Mouse (Mus musculus) hindbrain, embryonic 13.5 days (tissue): Measurements from ENCODE around the gene Hnrnpll. TPM values are rescaled to one million over a fixed set of nuclear protein-coding genes. Genes with fewer than 3 reads are reported as not detected.

Experiments
- ATAC-seq: fragments of 200-750 bp; cut with Nextera tagmentation; 2 replicates; pipeline ENCODE4 v1.8.0; 2017; ENCODE audit warnings: moderate TSS enrichment; ENCODE audit not compliant: low FRiP score
- H3K27ac ChIP-seq: fragments of 300-500 bp; sonication (generic); 2 replicates; pipeline ENCODE4 v1.5.1; 2015; ENCODE audit warnings: inconsistent platforms, mild to moderate bottlenecking, moderate library complexity
- H3K27me3 ChIP-seq: fragments of 300-500 bp; sonication (generic); 2 replicates; pipeline ENCODE4 v1.6.1; 2015; ENCODE audit warnings: mild to moderate bottlenecking, inconsistent platforms
- H3K36me3 ChIP-seq: fragments of 300-500 bp; sonication (generic); 2 replicates; pipeline ENCODE4 v1.6.1; 2015; ENCODE audit warnings: mild to moderate bottlenecking, inconsistent platforms
- H3K4me1 ChIP-seq: fragments of 300-500 bp; sonication (generic); replicated peaks from 2 replicates; pipeline ENCODE4 v1.6.1; 2015; ENCODE audit warnings: inconsistent platforms
- H3K4me2 ChIP-seq: fragments of 300-500 bp; sonication (generic); 2 replicates; pipeline ENCODE4 v1.6.1; 2015; ENCODE audit warnings: inconsistent platforms, mild to moderate bottlenecking, moderate library complexity
- H3K4me3 ChIP-seq: fragments of 300-500 bp; sonication (generic); 2 replicates; pipeline ENCODE4 v1.5.1; 2015; ENCODE audit warnings: mild to moderate bottlenecking, inconsistent platforms
- H3K9ac ChIP-seq: fragments of 300-500 bp; sonication (generic); 2 replicates; pipeline ENCODE4 v1.6.1; 2015; ENCODE audit warnings: mild to moderate bottlenecking, inconsistent platforms
- H3K9me3 ChIP-seq: fragments of 300-500 bp; sonication (generic); 2 replicates; pipeline ENCODE4 v1.6.1; 2016; ENCODE audit warnings: inconsistent platforms
- WGBS: fragments of 180-500 bp; shearing (Covaris S2); methylation state at CpG from one replicate; pipeline ENCODE4 v1.1.7; 2015; 5-methylcytosine and 5-hydroxymethylcytosine counted together
- polyA plus RNA-seq: library from polyadenylated mRNA; unstranded; fragments of >200 nt; fragmentation: Nextera tagmentation; extraction: Ambion mirVana; gene quantifications from 2 replicates; pipeline ENCODE4 v1.2.1, GENCODE M21; 2015

The Hnrnpll gene
- polyA plus RNA-seq = 60.4 and 64.1 TPM in 2 replicates

DNA sequence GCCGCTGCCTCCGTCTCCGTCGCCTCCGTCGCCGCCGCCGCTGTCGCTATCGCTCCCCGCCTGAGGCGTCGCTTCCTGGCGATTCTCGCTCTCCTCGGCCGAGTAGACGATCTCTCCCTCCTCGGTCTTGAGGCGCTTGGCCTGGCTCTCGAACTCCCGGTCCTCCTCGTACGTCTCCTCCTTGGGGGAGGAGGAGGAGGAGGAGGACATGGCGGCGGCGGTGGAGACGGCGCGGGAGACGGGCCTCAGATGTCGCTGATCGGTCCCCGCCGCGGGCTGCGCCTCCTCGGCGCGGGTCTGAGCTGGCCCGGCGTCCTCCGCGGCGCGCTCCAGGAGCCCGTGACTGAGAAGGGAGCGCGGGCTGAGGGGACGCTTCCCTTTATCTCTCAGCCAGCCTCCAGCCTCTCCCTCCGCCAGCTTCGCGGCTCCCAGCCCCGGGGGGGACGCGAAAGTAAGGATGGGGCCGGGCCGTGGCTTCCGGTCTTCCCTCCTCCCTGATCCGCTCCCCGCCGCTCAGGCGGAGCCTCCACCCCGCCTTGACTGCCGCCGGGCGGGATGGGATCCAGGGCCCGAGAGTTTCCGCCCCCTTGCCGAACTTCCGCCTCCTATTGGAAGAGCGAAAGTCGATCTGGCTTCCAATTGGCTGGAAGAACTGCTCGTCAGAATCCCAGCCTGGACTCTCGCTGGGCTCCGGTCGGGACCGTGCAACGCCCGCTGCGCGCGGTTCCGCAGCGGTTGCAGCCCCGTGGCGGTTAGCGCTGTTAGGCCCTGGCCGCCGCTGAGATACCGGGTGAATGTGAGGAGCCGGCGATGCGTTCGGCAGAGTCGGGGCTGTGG, at the start of gene Hnrnpll:
Gene Hnrnpll, minus strand, starts transcription at position 552 of the 837 bp plus-strand sequence.
- no peaks in the 10 kb centered on the region for H3K27me3 ChIP-seq
- peak within 1 kb of the TSS; percentile 93 for H3K4me3 ChIP-seq
- peaks cover 35% of the 10 kb centered on the region for H3K4me1 ChIP-seq
- under 1% methylated on average over 79 of the region's 97 CpGs for WGBS
- peak within 1 kb of the TSS; percentile 100 for H3K27ac ChIP-seq
- no peaks in the 10 kb centered on the region for H3K36me3 ChIP-seq
- H3K4me2 ChIP-seq = peak within 1 kb of the TSS; percentile 83
- H3K9me3 ChIP-seq = no peaks in the 10 kb centered on the region
- peak within 1 kb of the TSS; percentile 99 for H3K9ac ChIP-seq
- ATAC-seq = peak; percentile 98

DNA sequence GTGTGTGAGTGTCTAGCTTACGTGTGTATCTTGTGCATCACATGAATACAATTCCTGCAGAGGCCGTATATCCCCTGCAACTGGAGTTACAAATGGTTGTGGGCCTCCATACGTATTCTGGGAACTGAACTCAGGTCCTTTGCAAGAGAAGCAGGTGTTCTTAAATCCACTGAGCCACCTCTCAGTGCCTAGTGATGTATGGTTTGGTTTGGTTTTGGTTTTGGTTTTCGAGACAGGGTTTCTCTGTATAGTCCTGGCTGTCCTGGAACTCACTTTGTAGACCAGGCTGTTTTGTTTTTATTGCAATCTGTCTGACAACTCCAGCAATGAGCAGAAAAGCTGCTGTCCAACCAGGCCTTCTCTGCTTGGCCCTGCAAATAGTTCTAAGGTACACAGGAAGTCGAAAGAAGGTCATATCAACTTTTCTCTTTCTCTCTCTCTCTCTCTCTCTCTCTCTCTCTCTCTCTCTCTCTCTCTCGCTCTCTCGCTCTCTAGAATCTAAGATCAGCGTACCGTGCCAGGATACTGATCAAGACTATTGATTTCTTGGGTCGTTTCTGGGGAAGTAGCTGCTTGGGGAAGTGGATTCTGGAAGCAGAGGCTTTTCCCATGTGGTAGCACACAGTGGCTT, 43.3 kb upstream of the Hnrnpll start:
- no peaks in the 10 kb centered on the region for H3K36me3 ChIP-seq
- H3K4me3 ChIP-seq = no peak overlapping the region
- WGBS = 85% methylated on average over 10 of the region's 10 CpGs
- H3K9me3 ChIP-seq = no peaks in the 10 kb centered on the region
- no peaks in the 10 kb centered on the region for H3K4me1 ChIP-seq
- H3K27ac ChIP-seq = no peak overlapping the region
- ATAC-seq = no peak
- no peaks in the 10 kb centered on the region for H3K27me3 ChIP-seq
- no peak overlapping the region for H3K4me2 ChIP-seq
- no peak overlapping the region for H3K9ac ChIP-seq

DNA sequence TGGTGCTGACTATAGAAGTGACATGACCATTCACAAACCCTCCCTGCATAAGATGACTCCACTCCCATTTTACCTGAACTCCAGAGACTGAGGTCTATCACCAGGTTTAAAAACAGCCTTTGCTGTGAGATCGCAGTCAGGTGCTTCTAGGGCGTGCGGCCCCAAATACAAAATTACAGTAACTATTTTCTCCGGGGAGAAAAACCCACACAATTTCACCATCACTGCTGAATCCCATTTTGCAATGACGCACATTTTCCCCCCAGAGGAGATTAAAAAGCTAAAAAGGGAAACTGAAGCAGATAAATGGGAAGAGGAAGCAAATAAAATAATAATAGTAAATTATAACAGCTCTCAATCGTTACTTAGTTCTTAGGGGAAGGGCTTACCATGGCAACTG, 37.7 kb upstream of the Hnrnpll start:
- Histone ChIP-seq H3K4me2 (no peak overlapping the region), H3K4me3 (no peak overlapping the region)

DNA sequence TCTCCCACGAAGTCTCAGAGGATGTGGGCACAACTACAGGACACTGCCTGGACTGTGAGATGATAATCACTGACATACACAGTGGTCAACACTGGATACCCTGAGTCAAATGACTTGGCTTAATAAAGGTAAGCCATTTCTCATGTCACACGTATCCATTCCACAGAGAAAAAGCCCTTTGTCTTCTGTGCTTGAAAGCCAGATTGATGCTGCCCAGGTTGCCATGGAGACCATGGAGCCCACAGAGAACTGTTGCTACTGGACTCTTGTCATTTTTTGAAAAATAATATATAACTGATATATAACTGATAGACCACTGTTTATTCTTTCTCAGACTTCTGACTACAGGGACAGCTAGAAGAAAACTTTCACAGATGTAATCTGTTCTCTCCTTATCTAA, 35.1 kb upstream of the Hnrnpll start:
- 12% methylated on average over 2 of the region's 2 CpGs for WGBS
- H3K4me2 ChIP-seq = no peak overlapping the region
- ATAC-seq = no peak

More for the DNA sequence above, 37.7 kb upstream of the Hnrnpll start:
- Histone ChIP-seq H3K27me3 (no peaks in the 10 kb centered on the region), H3K4me1 (peaks cover 19% of the 10 kb centered on the region), H3K9me3 (no peaks in the 10 kb centered on the region), H3K36me3 (no peaks in the 10 kb centered on the region), H3K27ac (no peak overlapping the region), H3K9ac (no peak overlapping the region)
- no peak for ATAC-seq
- 89% methylated on average over 6 of the region's 6 CpGs for WGBS

DNA sequence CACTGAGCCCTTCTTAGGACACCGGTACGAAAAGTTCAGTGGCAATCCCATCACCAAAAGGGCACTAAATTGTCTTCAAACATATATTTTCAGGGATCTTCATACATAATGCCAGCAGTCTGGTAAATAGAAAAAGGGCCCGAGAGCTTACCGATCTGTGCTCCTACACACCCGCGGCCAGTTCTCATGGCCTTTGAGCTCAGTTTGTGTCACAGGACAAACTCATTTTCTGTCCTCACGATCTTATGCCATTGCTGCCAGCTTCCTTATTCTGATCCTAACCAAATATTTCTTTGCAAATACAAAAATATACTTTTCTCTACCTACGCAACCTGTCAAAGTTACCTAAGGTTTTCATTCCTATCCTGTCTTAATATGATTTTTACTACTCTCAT, 34.6 kb upstream of the Hnrnpll start:
- Histone ChIP-seq H3K27me3 (no peaks in the 10 kb centered on the region), H3K36me3 (no peaks in the 10 kb centered on the region), H3K9ac (no peak overlapping the region), H3K4me1 (peaks cover 19% of the 10 kb centered on the region), H3K4me2 (no peak overlapping the region), H3K27ac (no peak overlapping the region), H3K4me3 (no peak overlapping the region), H3K9me3 (no peaks in the 10 kb centered on the region)
- 85% methylated on average over 8 of the region's 8 CpGs for WGBS
- ATAC-seq = no peak

More for the DNA sequence above, 35.1 kb upstream of the Hnrnpll start:
- H3K27me3 ChIP-seq = no peaks in the 10 kb centered on the region
- peaks cover 19% of the 10 kb centered on the region for H3K4me1 ChIP-seq
- H3K9me3 ChIP-seq = no peaks in the 10 kb centered on the region
- no peak overlapping the region for H3K9ac ChIP-seq
- no peaks in the 10 kb centered on the region for H3K36me3 ChIP-seq
- H3K27ac ChIP-seq = no peak overlapping the region
- no peak overlapping the region for H3K4me3 ChIP-seq

DNA sequence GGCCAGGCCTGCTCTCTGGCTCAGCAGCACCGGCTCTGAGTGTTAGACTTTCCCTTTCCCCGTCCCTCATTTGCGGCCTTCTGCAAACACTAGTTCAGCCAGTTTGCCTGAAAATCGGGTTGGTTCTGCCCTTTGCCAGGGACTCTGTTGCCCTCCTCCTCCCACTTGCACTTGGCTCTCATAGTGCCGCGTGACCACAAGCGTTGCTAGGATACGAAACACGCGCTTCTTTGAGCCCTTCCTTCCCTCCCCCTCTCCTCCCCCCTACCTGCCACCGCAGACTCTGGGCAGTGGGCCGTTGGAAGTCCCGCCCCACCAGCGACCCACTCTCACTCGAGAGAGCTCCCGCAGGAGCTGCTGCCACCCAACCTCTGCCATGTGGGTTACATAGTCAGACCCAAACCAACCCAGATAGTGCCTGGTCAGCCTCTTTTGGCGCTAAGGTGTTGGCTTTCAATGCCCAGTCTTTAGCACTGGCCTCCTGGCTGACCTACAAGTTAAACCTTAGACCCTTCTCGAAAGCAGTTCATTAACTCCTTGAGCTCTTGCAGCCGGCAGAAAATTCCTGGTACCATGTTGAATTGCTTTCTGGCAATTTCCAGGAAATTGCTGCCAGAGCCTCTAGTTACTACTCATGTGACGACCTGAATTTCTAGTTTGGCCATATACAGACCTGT, 34.0 kb upstream of the Hnrnpll start:
- H3K4me1 ChIP-seq = peaks cover 19% of the 10 kb centered on the region
- WGBS = 14% methylated on average over 20 of the region's 20 CpGs
- peak; percentile 85 for ATAC-seq
- peak overlapping the region; percentile 12 for H3K4me3 ChIP-seq
- no peak overlapping the region for H3K27ac ChIP-seq
- peak overlapping the region; percentile 53; the same call in 1 of the 2 replicates for H3K9ac ChIP-seq
- peak overlapping the region; percentile 49 for H3K4me2 ChIP-seq
- H3K27me3 ChIP-seq = no peaks in the 10 kb centered on the region
- H3K36me3 ChIP-seq = no peaks in the 10 kb centered on the region
- no peaks in the 10 kb centered on the region for H3K9me3 ChIP-seq

DNA sequence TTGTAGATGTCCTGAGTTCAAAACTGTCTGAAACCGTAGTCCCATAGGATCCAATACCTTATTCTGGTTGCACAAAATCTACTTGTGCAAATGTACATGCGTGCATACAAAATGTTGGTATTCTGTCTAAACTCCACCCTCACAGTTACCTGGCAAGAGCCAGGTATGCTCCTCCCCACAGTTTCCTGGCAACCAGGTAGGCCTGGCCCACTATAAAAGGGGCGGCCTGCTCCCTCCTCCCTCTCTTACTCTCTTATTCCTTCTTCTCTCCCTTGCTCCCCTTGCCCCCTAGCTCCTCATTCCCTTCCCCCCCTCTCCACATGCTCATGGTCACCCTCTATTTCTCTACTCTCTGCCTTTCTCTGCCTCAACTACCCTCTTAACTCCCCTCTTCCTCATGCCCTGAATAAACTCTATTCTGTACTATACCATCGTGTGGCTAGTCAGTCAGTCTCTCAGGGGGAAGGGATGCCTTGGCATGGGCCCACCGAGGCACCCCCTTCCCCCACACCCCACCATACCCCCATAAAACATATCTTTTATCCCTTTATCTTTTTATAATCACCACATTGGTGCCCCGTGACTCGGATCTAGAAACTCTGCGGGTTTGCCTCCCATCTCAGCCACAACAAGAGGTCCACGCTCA, 33.2 kb upstream of the Hnrnpll start:
- Histone ChIP-seq H3K9ac (peak overlapping the region; percentile 53; the same call in 1 of the 2 replicates), H3K9me3 (no peaks in the 10 kb centered on the region), H3K4me3 (0 out of 2 replicates have a peak overlapping the region, but pooled peaks have one; percentile 12), H3K36me3 (no peaks in the 10 kb centered on the region), H3K4me1 (peaks cover 19% of the 10 kb centered on the region), H3K27ac (no peak overlapping the region), H3K4me2 (peak overlapping the region; percentile 49), H3K27me3 (no peaks in the 10 kb centered on the region)
- 86% methylated on average over 9 of the region's 9 CpGs for WGBS
- ATAC-seq = 0 out of 2 replicates have a peak, but pooled peaks have one; percentile 6

DNA sequence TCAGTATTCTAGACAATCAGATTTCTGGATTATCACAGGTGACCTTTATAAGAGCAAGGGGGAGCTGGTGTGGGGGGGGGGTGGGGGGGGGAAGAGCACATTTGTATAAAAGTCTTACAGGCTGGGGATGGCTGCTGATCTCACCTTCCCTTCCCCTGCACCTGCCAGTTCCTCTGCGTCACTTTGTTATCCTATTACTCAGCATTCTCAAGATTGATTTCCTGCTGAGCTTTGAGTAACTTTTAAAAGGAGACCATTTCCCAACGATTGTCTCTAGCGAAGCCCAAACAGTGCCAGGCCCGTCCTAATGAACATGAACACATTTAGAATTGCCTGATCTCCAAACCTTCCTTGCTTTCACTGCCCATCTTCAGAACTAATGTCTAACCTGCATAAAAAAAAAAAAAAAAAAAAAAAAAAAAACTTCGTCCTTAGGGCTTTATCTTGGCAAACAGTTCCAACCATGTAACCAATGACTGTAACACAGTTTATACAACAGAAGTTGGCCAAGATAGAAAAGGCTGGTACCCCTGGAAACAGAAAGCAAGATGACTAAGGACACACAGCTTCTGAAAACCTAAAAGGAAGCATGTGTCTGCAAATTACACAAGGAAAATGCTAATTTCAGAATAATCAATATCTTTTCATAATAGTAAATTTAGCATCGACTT, 29.9 kb upstream of the Hnrnpll start:
- ATAC-seq = no peak
- Histone ChIP-seq H3K4me2 (no peak overlapping the region), H3K4me1 (peaks cover 16% of the 10 kb centered on the region), H3K4me3 (no peak overlapping the region), H3K36me3 (no peaks in the 10 kb centered on the region), H3K27ac (no peak overlapping the region), H3K9ac (no peak overlapping the region), H3K9me3 (no peaks in the 10 kb centered on the region), H3K27me3 (no peaks in the 10 kb centered on the region)
- WGBS = 57% methylated on average over 6 of the region's 6 CpGs

DNA sequence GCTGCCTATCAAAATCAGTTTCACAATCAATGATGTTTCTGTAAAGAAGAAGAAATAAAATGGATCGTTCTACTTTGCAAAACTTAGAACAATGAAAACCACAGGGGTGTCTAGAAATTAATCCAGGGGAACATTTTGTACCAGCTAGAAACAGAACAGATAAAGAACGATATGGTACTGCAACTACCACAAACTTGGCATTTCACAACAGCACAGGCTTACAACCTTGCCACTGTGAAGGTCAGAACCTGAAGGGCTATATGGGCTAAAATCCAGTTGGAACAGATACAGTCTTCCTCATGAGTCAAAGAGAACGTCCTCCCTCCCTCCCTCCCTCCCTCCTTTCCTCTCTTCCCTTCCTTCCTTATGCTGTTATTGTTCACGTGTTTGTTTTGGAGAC, 28.4 kb upstream of the Hnrnpll start:
- Histone ChIP-seq H3K27ac (no peak overlapping the region), H3K9me3 (no peaks in the 10 kb centered on the region), H3K4me3 (no peak overlapping the region), H3K4me2 (no peak overlapping the region), H3K36me3 (no peaks in the 10 kb centered on the region), H3K27me3 (no peaks in the 10 kb centered on the region), H3K9ac (no peak overlapping the region), H3K4me1 (peaks cover 3% of the 10 kb centered on the region)
- WGBS = 83% methylated on average over 4 of the region's 4 CpGs
- ATAC-seq = no peak

DNA sequence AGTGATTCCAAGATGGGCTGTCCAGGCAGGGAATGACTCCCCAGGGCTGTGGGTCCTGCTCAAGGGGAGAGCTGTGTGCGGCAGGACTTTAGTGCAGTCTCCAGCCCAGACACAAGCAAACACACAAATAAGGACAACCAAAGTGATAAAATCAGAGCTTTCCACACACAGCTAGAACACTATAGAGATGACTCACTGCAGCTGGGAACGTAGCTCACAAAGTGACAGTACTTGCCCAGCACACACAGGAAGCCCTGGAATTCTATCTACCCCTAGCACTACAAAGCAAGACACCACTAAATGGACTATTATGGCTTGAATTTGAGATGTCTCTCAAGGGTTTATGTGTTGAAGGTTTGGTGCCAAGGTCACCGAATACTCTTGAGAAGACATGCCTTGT, 26.0 kb upstream of the Hnrnpll start:
- Histone ChIP-seq H3K9me3 (no peaks in the 10 kb centered on the region), H3K36me3 (no peaks in the 10 kb centered on the region), H3K4me1 (no peaks in the 10 kb centered on the region), H3K27me3 (no peaks in the 10 kb centered on the region), H3K27ac (no peak overlapping the region), H3K9ac (no peak overlapping the region), H3K4me3 (no peak overlapping the region), H3K4me2 (no peak overlapping the region)
- ATAC-seq = no peak
- 92% methylated on average over 3 of the region's 3 CpGs for WGBS

DNA sequence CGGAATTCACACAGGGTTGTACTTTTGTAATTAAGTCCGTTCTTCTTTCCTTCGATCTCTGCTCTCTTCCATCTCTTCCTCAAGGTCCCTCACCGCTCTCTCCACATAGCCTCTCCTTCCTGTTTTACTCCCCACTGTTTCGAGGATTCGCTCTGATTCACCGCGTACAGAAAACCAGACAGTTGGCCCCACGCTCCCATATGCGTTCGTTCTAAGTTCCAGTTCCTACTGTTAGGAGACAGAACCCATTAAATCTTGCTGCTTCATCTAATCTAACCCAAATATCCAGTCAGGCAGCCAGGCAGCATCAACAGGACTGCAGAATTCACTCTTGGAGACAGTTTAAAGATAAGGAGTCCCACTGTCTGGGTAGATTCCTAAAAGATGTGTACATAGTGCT, 24.5 kb upstream of the Hnrnpll start:
- Histone ChIP-seq H3K27ac (no peak overlapping the region), H3K4me1 (no peaks in the 10 kb centered on the region), H3K27me3 (no peaks in the 10 kb centered on the region), H3K9me3 (no peaks in the 10 kb centered on the region), H3K36me3 (no peaks in the 10 kb centered on the region), H3K4me2 (no peak overlapping the region), H3K4me3 (no peak overlapping the region), H3K9ac (no peak overlapping the region)
- 91% methylated on average over 11 of the region's 11 CpGs for WGBS
- ATAC-seq = no peak
